Mouse (Mus musculus): ENCODE data around the gene Foxn3.

- TF ChIP-seq CTCF (IDR thresholded peaks at IDR 0.05; ENCODE audit: borderline replicate concordance, control insufficient read depth, extremely low read depth, insufficient read depth, low read length, poor library complexity) (no peak), POLR2A (IDR thresholded peaks at IDR 0.05; ENCODE audit: control insufficient read depth, extremely low read depth, insufficient read depth, low read length, poor library complexity) (no peak)
Observed at GRCm38 (mm10) chr12:99221087-99221846, 342.1 kb downstream of the Foxn3 start.

Data from thymus, adult 2 months (tissue).